Mouse (Mus musculus) liver, embryonic 14.5 days (tissue): ENCODE results near the gene Slc6a2.

Experiments
- CTCF ChIP-seq: IDR thresholded peaks from 2 replicates; pipeline ENCODE4 v1.5.1; 2016; ENCODE audit warnings: antibody characterized with exemption, low read depth, control low read depth
- EP300 ChIP-seq: IDR thresholded peaks from 2 replicates; pipeline ENCODE4 v1.6.1; 2016; ENCODE audit warnings: antibody characterized with exemption, low read depth

- TF ChIP-seq CTCF (no peak), EP300 (no peak)
Measured at GRCm38 (mm10) chr8:92949071-92949470, 10.8 kb upstream of the Slc6a2 start.
